Mouse (Mus musculus): ENCODE measurements around the gene Pla2g6. TPM values are rescaled to one million over a fixed set of nuclear protein-coding genes. Genes with fewer than 3 reads are reported as not detected.

Pla2g6 gene
- polyA plus RNA-seq, 1 experiment from 2014 or later = 20.2 TPM

DNA sequence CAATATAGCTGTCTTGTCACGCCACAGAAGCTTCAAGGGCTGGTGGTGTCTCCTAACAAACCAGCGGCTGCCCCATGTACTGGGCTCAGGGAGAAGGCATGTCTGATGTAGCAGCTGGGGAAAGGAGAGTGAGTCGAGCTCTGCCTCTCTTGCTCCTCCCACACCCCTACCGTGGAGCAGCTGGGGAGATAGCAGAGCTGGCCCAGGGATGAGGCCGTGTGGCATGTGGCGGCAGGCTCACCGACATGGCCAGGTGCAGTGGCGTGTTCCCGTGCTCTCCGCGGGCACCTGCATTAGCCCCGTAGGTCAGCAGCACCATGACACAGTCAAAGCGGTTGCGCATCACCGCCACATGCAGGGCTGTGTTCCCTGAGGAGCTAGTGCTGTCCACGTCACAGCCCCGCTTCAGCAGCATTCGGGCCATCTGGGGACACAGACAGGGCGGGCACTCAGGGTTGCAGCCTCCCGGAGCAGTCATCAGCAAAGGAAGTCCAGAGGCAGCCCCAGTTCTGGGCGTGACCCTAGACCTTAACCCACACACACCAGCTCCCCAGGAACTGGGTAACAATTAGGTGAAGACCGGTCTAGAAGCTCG, 22.1 kb downstream of the Pla2g6 start:
- H3K9ac ChIP-seq = no peak overlapping the region
- no peak for ATAC-seq
- peaks cover 3% of the 10 kb centered on the region; the same call in 1 of the 2 replicates for H3K36me3 ChIP-seq
- no peak overlapping the region for H3K4me3 ChIP-seq (replicated peaks)
- H3K9me3 ChIP-seq = no peaks in the 10 kb centered on the region
- WGBS = 75% methylated on average over 23 of the region's 23 CpGs
- H3K4me1 ChIP-seq (replicated peaks) = no peaks in the 10 kb centered on the region
- no peak overlapping the region for H3K27ac ChIP-seq
- H3K4me2 ChIP-seq (replicated peaks) = no peak overlapping the region
- H3K27me3 ChIP-seq (replicated peaks) = no peaks in the 10 kb centered on the region

- Histone ChIP-seq H3K4me3 (replicated peaks) (no peak overlapping the region), H3K4me2 (replicated peaks) (no peak overlapping the region), H3K27ac (no peak overlapping the region), H3K4me1 (replicated peaks) (no peaks in the 10 kb centered on the region), H3K9ac (no peak overlapping the region), H3K9me3 (no peaks in the 10 kb centered on the region), H3K36me3 (peaks cover 5% of the 10 kb centered on the region; the same call in 1 of the 2 replicates), H3K27me3 (replicated peaks) (no peaks in the 10 kb centered on the region)
- ATAC-seq = no peak
- WGBS = 60% methylated on average over 5 of the region's 5 CpGs
These were observed 23.4 kb downstream of the Pla2g6 start for GRCm38 (mm10) chr15:79304832-79305231.

GRCm38 (mm10) chr15:79303725-79304124, 24.5 kb downstream of the Pla2g6 start:
- no peaks in the 10 kb centered on the region for H3K4me1 ChIP-seq (replicated peaks)
- no peaks in the 10 kb centered on the region for H3K27me3 ChIP-seq (replicated peaks)
- H3K9me3 ChIP-seq = no peaks in the 10 kb centered on the region
- no peak overlapping the region for H3K9ac ChIP-seq
- ATAC-seq = no peak
- H3K4me2 ChIP-seq (replicated peaks) = no peak overlapping the region
- 81% methylated on average over 8 of the region's 8 CpGs for whole genome bisulfite sequencing
- peaks cover 5% of the 10 kb centered on the region; the same call in 1 of the 2 replicates for H3K36me3 ChIP-seq
- H3K4me3 ChIP-seq (replicated peaks) = no peak overlapping the region
- no peak overlapping the region for H3K27ac ChIP-seq

GRCm38 (mm10) chr15:79299563-79300155, 28.5 kb downstream of the Pla2g6 start:
- H3K4me3 ChIP-seq (replicated peaks) = no peak overlapping the region
- no peaks in the 10 kb centered on the region for H3K4me1 ChIP-seq (replicated peaks)
- H3K36me3 ChIP-seq = 0 out of 2 replicates have a peak, but pooled peaks cover 3% of the 10 kb centered on the region
- H3K9ac ChIP-seq = no peak overlapping the region
- no peak overlapping the region for H3K4me2 ChIP-seq (replicated peaks)
- ATAC-seq = no peak
- no peak overlapping the region for H3K27ac ChIP-seq
- H3K27me3 ChIP-seq (replicated peaks) = no peaks in the 10 kb centered on the region
- 65% methylated on average over 2 of the region's 2 CpGs for WGBS
- H3K9me3 ChIP-seq = no peaks in the 10 kb centered on the region

GRCm38 (mm10) chr15:79298553-79298952, 29.6 kb downstream of the Pla2g6 start:
- no peak for ATAC-seq
- WGBS = 86% methylated on average over 6 of the region's 6 CpGs
- H3K4me2 ChIP-seq (replicated peaks) = no peak overlapping the region
- H3K9ac ChIP-seq = no peak overlapping the region
- H3K27ac ChIP-seq = no peak overlapping the region
- H3K9me3 ChIP-seq = no peaks in the 10 kb centered on the region
- H3K36me3 ChIP-seq = 0 out of 2 replicates have a peak, but pooled peaks cover 3% of the 10 kb centered on the region
- H3K27me3 ChIP-seq (replicated peaks) = no peaks in the 10 kb centered on the region
- no peaks in the 10 kb centered on the region for H3K4me1 ChIP-seq (replicated peaks)
- no peak overlapping the region for H3K4me3 ChIP-seq (replicated peaks)

DNA sequence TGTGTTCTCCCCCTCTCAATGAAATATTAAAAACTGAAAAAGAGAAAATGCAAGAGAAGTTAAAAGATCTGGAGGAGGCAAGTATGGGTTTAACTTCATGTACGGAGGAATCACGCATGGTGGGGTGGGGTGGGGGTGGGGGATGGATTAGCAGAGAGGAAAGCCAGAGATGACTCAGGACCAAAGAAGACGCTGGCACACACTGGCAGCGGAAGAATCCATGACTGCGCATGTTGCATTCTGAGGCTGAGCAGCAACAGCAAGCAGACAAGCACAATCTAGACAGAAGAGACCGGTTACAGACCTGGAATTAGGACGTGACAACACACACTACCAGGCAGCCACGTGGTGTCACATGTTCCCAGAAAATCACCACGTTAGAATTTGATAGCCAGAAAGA, 35.4 kb downstream of the Pla2g6 start:
- no peaks in the 10 kb centered on the region for H3K36me3 ChIP-seq
- no peak overlapping the region for H3K9ac ChIP-seq
- no peaks in the 10 kb centered on the region for H3K9me3 ChIP-seq
- no peak for ATAC-seq
- no peak overlapping the region for H3K27ac ChIP-seq
- H3K4me2 ChIP-seq (replicated peaks) = no peak overlapping the region
- no peaks in the 10 kb centered on the region for H3K4me1 ChIP-seq (replicated peaks)
- no peaks in the 10 kb centered on the region for H3K27me3 ChIP-seq (replicated peaks)
- H3K4me3 ChIP-seq (replicated peaks) = no peak overlapping the region
- WGBS = 89% methylated on average over 9 of the region's 9 CpGs

DNA sequence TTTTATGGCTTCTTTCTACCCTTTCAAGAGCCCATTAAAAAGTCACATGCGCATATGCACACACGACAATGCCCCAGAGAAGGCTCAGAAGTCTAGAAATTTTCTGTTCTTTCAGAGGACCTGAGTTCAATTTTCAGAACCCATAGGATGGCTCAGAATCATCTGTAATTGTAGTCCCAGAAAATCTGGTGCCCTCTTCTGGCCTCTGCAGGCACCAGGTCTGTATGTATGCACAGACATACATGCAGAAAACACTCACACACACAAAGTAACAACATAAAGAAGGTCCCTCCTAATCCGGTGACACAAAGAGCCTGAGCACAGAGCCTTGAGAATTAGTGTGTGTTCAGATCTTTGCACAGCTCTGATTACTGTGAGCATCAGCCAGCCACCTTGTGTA, 37.9 kb downstream of the Pla2g6 start:
- no peak overlapping the region for H3K9ac ChIP-seq
- WGBS = 78% methylated on average over 3 of the region's 3 CpGs
- H3K36me3 ChIP-seq = no peaks in the 10 kb centered on the region
- H3K4me1 ChIP-seq (replicated peaks) = 0 out of 2 replicates have a peak, but pooled peaks cover 15% of the 10 kb centered on the region
- no peak for ATAC-seq
- no peak overlapping the region for H3K4me2 ChIP-seq (replicated peaks)
- H3K27me3 ChIP-seq (replicated peaks) = no peaks in the 10 kb centered on the region
- H3K4me3 ChIP-seq (replicated peaks) = no peak overlapping the region
- H3K27ac ChIP-seq = no peak overlapping the region
- H3K9me3 ChIP-seq = no peaks in the 10 kb centered on the region

DNA sequence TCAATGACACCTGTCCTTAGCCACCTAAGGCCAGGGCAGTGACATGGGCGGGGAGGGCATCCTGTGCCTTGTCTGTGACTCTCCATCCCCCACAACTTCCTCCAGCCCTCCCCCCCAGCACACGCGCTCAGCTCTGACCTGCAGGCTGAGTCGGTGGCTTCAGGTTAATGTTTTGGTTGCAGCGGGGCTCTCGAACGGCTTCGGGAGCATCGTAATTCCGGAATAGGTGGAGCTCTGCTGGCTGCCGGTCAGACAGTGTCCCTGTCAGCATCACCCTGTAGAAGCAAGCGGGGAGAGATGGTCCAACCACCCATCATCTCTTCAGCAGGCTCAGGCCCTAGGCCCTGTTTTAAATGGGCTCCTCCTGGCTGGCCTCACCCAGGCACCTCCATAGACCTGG, 38.7 kb downstream of the Pla2g6 start:
- Histone ChIP-seq H3K4me1 (replicated peaks) (0 out of 2 replicates have a peak, but pooled peaks cover 15% of the 10 kb centered on the region), H3K9me3 (no peaks in the 10 kb centered on the region), H3K4me2 (replicated peaks) (no peak overlapping the region), H3K4me3 (replicated peaks) (no peak overlapping the region), H3K27ac (no peak overlapping the region), H3K27me3 (replicated peaks) (no peaks in the 10 kb centered on the region), H3K9ac (no peak overlapping the region), H3K36me3 (no peaks in the 10 kb centered on the region)
- WGBS = 86% methylated on average over 12 of the region's 12 CpGs
- ATAC-seq = no peak

GRCm38 (mm10) chr15:79288387-79288786, 39.8 kb downstream of the Pla2g6 start:
- H3K27me3 ChIP-seq (replicated peaks) = no peaks in the 10 kb centered on the region
- no peaks in the 10 kb centered on the region for H3K36me3 ChIP-seq
- H3K9me3 ChIP-seq = no peaks in the 10 kb centered on the region
- no peak overlapping the region for H3K4me2 ChIP-seq (replicated peaks)
- H3K4me3 ChIP-seq (replicated peaks) = no peak overlapping the region
- peaks cover 19% of the 10 kb centered on the region; the same call in 1 of the 2 replicates for H3K4me1 ChIP-seq (replicated peaks)
- H3K9ac ChIP-seq = no peak overlapping the region
- 0 out of 2 replicates have a peak overlapping the region, but pooled peaks have one; percentile 9 for H3K27ac ChIP-seq
- ATAC-seq = no peak
- WGBS = 81% methylated on average over 3 of the region's 3 CpGs

DNA sequence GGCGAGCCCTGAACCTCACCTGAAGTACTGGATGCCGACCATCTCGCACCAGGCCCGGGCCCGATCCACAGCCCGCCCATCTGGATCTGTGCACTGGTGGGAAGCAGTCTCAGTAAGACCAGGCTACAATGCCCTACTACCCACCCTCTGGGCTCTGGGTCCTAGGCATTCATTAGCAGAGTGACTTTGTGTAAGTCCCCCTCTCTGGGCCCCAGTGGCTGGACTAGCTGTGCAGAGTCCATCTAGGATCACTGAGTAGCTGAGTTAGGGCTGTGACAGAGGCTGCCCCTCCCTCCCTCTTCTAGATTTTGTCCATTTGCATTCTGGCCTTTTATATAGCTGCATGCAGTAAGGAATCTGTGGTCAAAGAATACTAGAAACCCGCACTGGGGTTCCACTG, 41.1 kb downstream of the Pla2g6 start:
- Histone ChIP-seq H3K27ac (0 out of 2 replicates have a peak overlapping the region, but pooled peaks have one; percentile 57), H3K4me1 (replicated peaks) (peaks cover 21% of the 10 kb centered on the region; the same call in 1 of the 2 replicates), H3K36me3 (no peaks in the 10 kb centered on the region), H3K4me2 (replicated peaks) (peak overlapping the region; percentile 11; the same call in 1 of the 2 replicates), H3K27me3 (replicated peaks) (no peaks in the 10 kb centered on the region), H3K9ac (no peak overlapping the region), H3K4me3 (replicated peaks) (no peak overlapping the region), H3K9me3 (no peaks in the 10 kb centered on the region)
- no peak for ATAC-seq
- WGBS = 91% methylated on average over 7 of the region's 7 CpGs

DNA sequence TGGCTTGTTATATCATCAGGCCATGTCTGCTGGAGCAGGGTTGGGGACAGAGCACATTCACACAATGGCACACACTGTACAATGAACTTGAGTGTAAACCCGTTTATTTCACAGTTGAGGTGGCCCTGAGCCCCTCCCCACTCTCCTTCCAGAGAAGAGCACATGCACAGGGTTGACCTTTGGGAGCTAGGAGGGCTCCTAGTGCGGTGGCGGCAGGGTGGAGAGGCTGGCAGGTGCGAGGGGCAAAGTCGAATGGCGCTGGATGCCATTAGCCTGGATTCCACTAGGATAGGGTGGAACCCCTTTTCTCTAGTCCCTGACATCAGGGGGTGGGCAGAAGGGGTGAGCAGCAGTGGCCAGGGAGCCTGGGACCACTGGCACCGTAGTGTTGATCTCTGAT, 42.0 kb downstream of the Pla2g6 start:
- peak overlapping the region; percentile 57 for H3K27ac ChIP-seq
- 82% methylated on average over 7 of the region's 7 CpGs for WGBS
- H3K9ac ChIP-seq = no peak overlapping the region
- no peaks in the 10 kb centered on the region for H3K27me3 ChIP-seq (replicated peaks)
- no peaks in the 10 kb centered on the region for H3K9me3 ChIP-seq
- ATAC-seq = peak; percentile 7
- H3K4me2 ChIP-seq (replicated peaks) = peak overlapping the region; percentile 49; the same call in 1 of the 2 replicates
- no peak overlapping the region for H3K4me3 ChIP-seq (replicated peaks)
- H3K36me3 ChIP-seq = no peaks in the 10 kb centered on the region
- peaks cover 24% of the 10 kb centered on the region; the same call in 1 of the 2 replicates for H3K4me1 ChIP-seq (replicated peaks)

DNA sequence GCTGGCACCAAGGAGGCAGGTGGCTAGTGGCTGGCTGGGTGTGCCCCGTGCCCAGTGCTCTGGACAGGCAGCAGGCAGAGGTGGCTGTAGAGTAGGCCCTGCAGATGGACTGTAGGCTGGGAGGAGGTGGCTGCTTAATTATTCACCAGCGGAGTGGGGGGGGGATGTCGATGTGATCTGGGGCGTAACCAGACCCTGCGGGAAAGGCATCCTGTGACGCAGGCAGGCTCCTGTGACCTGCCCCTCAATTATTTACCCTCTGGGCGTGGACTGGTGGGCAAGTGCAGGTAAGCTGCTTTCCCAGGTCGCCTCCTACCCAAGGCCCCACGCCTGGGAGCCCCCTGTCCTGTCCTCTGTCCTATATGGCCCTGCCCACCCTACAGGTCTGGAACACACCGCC, 42.8 kb downstream of the Pla2g6 start, which contains the start of gene Baiap2l2:
Gene Baiap2l2 (minus strand): TSS at position 139 of the 400 bp plus-strand sequence.
- Histone ChIP-seq H3K4me2 (replicated peaks) (peak within 1 kb of the TSS; percentile 49), H3K27me3 (replicated peaks) (no peaks in the 10 kb centered on the region), H3K9ac (peak within 1 kb of the TSS; percentile 34), H3K9me3 (no peaks in the 10 kb centered on the region), H3K36me3 (no peaks in the 10 kb centered on the region), H3K27ac (peak within 1 kb of the TSS; percentile 68), H3K4me3 (replicated peaks) (peak within 1 kb of the TSS; percentile 27), H3K4me1 (replicated peaks) (peaks cover 24% of the 10 kb centered on the region; the same call in 1 of the 2 replicates)
- peak; percentile 69 for ATAC-seq
- 49% methylated on average over 10 of the region's 10 CpGs for WGBS
